Mouse (Mus musculus) stomach, postnatal 0 days (tissue): ENCODE data around the gene Tns3. TPM values are rescaled to one million over a fixed set of nuclear protein-coding genes. Genes with fewer than 3 reads are reported as not detected.

ENCODE experiments used
- ATAC-seq: fragments of 200-750 bp; cut with Nextera tagmentation; 2 replicates; pipeline ENCODE4 v1.8.0; 2017; ENCODE audit not compliant: low FRiP score, low TSS enrichment
- DNase-seq: peaks from one replicate; pipeline ENCODE4 v3.0.0-alpha.2; 2016; ENCODE audit warnings: low spot score
- H3K27ac ChIP-seq: fragments of 300-500 bp; sonication (generic); replicated peaks from 2 replicates; pipeline ENCODE4 v1.5.1; 2014; ENCODE audit warnings: mild to moderate bottlenecking, control low read depth
- H3K27me3 ChIP-seq: fragments of 300-500 bp; sonication (generic); 2 replicates; pipeline ENCODE4 v1.6.1; 2014; ENCODE audit warnings: low read length; ENCODE audit not compliant: control insufficient read depth, insufficient read depth
- H3K36me3 ChIP-seq: fragments of 300-500 bp; sonication (generic); 2 replicates; pipeline ENCODE4 v1.6.1; 2014; ENCODE audit warnings: low read length, mixed read lengths; ENCODE audit not compliant: control insufficient read depth, insufficient read depth
- H3K4me1 ChIP-seq: fragments of 300-500 bp; sonication (generic); replicated peaks from 2 replicates; pipeline ENCODE4 v1.6.1; 2014; ENCODE audit warnings: antibody characterized with exemption; ENCODE audit not compliant: control insufficient read depth, insufficient read depth
- H3K4me2 ChIP-seq: fragments of 300-500 bp; sonication (generic); replicated peaks from 2 replicates; pipeline ENCODE4 v1.6.1; 2014; ENCODE audit warnings: low read depth, mild to moderate bottlenecking, control low read depth, moderate library complexity
- H3K4me3 ChIP-seq: fragments of 300-500 bp; sonication (generic); 2 replicates; pipeline ENCODE4 v1.5.1; 2014; ENCODE audit warnings: low read depth, low read length, control low read depth
- H3K9ac ChIP-seq: fragments of 300-500 bp; sonication (generic); 2 replicates; pipeline ENCODE4 v1.6.1; 2014; ENCODE audit warnings: mild to moderate bottlenecking, low read length, control low read depth, mixed read lengths
- H3K9me3 ChIP-seq: fragments of 300-500 bp; sonication (generic); 2 replicates; pipeline ENCODE4 v1.6.1; 2016; ENCODE audit warnings: low read length; ENCODE audit not compliant: control insufficient read depth
- CTCF ChIP-seq: IDR thresholded peaks from 2 replicates; pipeline ENCODE4 v1.5.1; 2016; ENCODE audit warnings: antibody characterized with exemption, low read depth, mild to moderate bottlenecking, moderate library complexity
- EP300 ChIP-seq: optimal IDR thresholded peaks from 2 replicates; pipeline ENCODE3; 2016; ENCODE audit warnings: antibody characterized with exemption
- WGBS: fragments of 180-500 bp; shearing (Covaris S2); extraction: QIAGEN DNeasy Blood & Tissue Kit; methylation state at CpG from one replicate; pipeline ENCODE4 v1.1.7; 2014; 5-methylcytosine and 5-hydroxymethylcytosine counted together
- polyA plus RNA-seq: library from polyadenylated mRNA; unstranded; fragments of >200 nt; fragmentation: Nextera tagmentation; extraction: Ambion mirVana; gene quantifications from 2 replicates; pipeline ENCODE4 v1.2.1, GENCODE M21; 2015

Tns3 gene
- polyA plus RNA-seq, 1 experiment from 2014 or later, result 10.4 TPM

DNA sequence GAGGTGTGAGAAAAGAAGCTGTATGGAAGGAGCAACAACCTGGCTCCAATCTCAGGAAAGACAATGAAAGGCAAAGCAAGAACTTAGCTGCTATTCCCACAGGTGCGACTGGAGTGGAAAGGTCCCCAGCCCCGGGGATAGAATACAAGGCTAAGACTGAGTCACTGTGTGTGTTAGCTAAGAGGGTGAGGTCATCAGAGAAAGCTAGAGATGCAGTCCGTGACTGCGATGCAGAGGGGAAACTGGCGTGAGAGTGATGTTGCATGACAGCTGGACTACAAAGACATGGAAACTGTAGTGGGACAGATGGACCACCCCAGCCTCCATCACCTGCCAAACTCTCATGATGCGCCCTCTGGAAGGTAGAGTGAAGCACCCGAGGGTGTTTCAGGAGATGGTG, 154.7 kb downstream of the Tns3 start:
- H3K27me3 ChIP-seq, result no peaks in the 10 kb centered on the region
- H3K4me2 ChIP-seq, result no peak overlapping the region
- TF ChIP-seq CTCF (no peak), EP300 (no peak)
- H3K9me3 ChIP-seq, result no peaks in the 10 kb centered on the region
- H3K4me1 ChIP-seq, result peaks cover 13% of the 10 kb centered on the region
- DNase-seq (peak; percentile 51), ATAC-seq (peak; percentile 80)
- no peak overlapping the region for H3K4me3 ChIP-seq
- 54% methylated on average over 7 of the region's 7 CpGs for WGBS
- peak overlapping the region; percentile 76 for H3K27ac ChIP-seq
- H3K36me3 ChIP-seq, result no peaks in the 10 kb centered on the region
- no peak overlapping the region for H3K9ac ChIP-seq

DNA sequence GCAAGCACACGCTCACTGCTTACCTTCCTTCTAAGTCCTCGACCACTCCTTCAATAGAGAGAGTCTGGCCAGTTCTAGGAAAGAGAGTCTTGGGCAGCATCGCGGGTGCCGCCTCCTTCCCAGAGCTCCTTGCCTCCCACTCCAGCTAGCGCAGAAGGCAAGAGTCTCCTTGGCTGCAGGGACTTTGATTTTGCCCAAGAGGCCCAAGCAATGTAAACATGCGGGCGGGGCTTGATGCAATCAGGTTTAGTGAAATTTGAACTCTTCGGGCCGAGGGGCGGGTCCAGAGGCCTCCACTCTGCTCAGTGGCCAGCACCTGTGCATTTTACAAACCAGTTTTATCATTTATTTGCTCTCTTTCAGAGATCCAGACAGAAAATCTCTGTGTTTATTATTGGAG, 160.6 kb downstream of the Tns3 start:
- Histone ChIP-seq H3K4me3 (peak overlapping the region; percentile 38), H3K4me1 (peaks cover 10% of the 10 kb centered on the region), H3K27me3 (no peaks in the 10 kb centered on the region), H3K9me3 (no peaks in the 10 kb centered on the region), H3K27ac (peak overlapping the region; percentile 56), H3K4me2 (peak overlapping the region; percentile 56), H3K9ac (peak overlapping the region; percentile 43), H3K36me3 (no peaks in the 10 kb centered on the region)
- TF ChIP-seq CTCF, result no peak
- TF ChIP-seq EP300, result no peak
- DNase-seq, result peak; percentile 93
- 18% methylated on average over 11 of the region's 11 CpGs for WGBS
- ATAC-seq, result peak; percentile 93

GRCm38 (mm10) chr11:8500855-8501254, 163.5 kb downstream of the Tns3 start:
- no peaks in the 10 kb centered on the region for H3K9me3 ChIP-seq
- no peak for ATAC-seq
- H3K4me2 ChIP-seq, result peak overlapping the region; percentile 56
- H3K27me3 ChIP-seq, result no peaks in the 10 kb centered on the region
- H3K9ac ChIP-seq, result 0 out of 2 replicates have a peak overlapping the region, but pooled peaks have one; percentile 4
- 0 out of 2 replicates have a peak overlapping the region, but pooled peaks have one; percentile 35 for H3K27ac ChIP-seq
- peaks cover 11% of the 10 kb centered on the region for H3K4me1 ChIP-seq
- TF ChIP-seq CTCF (no peak), EP300 (no peak)
- 36% methylated on average over 6 of the region's 6 CpGs for WGBS
- no peaks in the 10 kb centered on the region for H3K36me3 ChIP-seq
- H3K4me3 ChIP-seq, result no peak overlapping the region
- DNase-seq, result no peak

- no peaks in the 10 kb centered on the region for H3K9me3 ChIP-seq
- peak overlapping the region; percentile 30 for H3K27ac ChIP-seq
- ATAC-seq (no peak), DNase-seq (no peak)
- TF ChIP-seq CTCF, result no peak
- no peak for TF ChIP-seq EP300
- no peaks in the 10 kb centered on the region for H3K27me3 ChIP-seq
- H3K4me2 ChIP-seq, result no peak overlapping the region
- no peak overlapping the region for H3K4me3 ChIP-seq
- peaks cover 11% of the 10 kb centered on the region for H3K36me3 ChIP-seq
- peaks cover 8% of the 10 kb centered on the region; the same call in 1 of the 2 replicates for H3K4me1 ChIP-seq
- no peak overlapping the region for H3K9ac ChIP-seq
- 79% methylated on average over 6 of the region's 6 CpGs for WGBS
These were observed 167.2 kb downstream of the Tns3 start for GRCm38 (mm10) chr11:8497136-8497535.

GRCm38 (mm10) chr11:8496686-8497085, 167.6 kb downstream of the Tns3 start:
- 15% methylated on average over 5 of the region's 5 CpGs for WGBS
- Histone ChIP-seq H3K9me3 (no peaks in the 10 kb centered on the region), H3K36me3 (peaks cover 14% of the 10 kb centered on the region), H3K9ac (0 out of 2 replicates have a peak overlapping the region, but pooled peaks have one; percentile 1), H3K4me2 (no peak overlapping the region), H3K27ac (peak overlapping the region; percentile 30), H3K4me3 (no peak overlapping the region), H3K4me1 (peaks cover 8% of the 10 kb centered on the region; the same call in 1 of the 2 replicates), H3K27me3 (no peaks in the 10 kb centered on the region)
- no peak for TF ChIP-seq EP300
- peak; percentile 26; the same call in 1 of the 2 replicates for TF ChIP-seq CTCF
- DNase-seq (peak; percentile 59), ATAC-seq (peak; percentile 50; the same call in 1 of the 2 replicates)

- Histone ChIP-seq H3K9me3 (no peaks in the 10 kb centered on the region), H3K4me3 (no peak overlapping the region), H3K9ac (no peak overlapping the region), H3K27me3 (no peaks in the 10 kb centered on the region), H3K4me1 (peaks cover 4% of the 10 kb centered on the region; the same call in 1 of the 2 replicates), H3K27ac (no peak overlapping the region; the same call in 1 of the 2 replicates), H3K36me3 (peaks cover 14% of the 10 kb centered on the region), H3K4me2 (no peak overlapping the region)
- 62% methylated on average over 7 of the region's 7 CpGs for WGBS
- no peak for DNase-seq
- TF ChIP-seq EP300, result no peak
- no peak for TF ChIP-seq CTCF
- ATAC-seq, result no peak
These were observed 168.5 kb downstream of the Tns3 start for GRCm38 (mm10) chr11:8495801-8496200.
